Mouse (Mus musculus) retina, adult 2 months (tissue): ENCODE results near the gene Gm28539.
"Not testable (repeated sequence)": the region's sequence is repeated elsewhere in the genome, so short reads cannot be mapped to it uniquely, and the experiment has no call there.

Source experiments
- DNase-seq: peaks from one replicate; pipeline ENCODE4 v3.0.0-alpha.2; 2012; ENCODE audit warnings: low read depth, low spot score

Gene Gm28539

DNA sequence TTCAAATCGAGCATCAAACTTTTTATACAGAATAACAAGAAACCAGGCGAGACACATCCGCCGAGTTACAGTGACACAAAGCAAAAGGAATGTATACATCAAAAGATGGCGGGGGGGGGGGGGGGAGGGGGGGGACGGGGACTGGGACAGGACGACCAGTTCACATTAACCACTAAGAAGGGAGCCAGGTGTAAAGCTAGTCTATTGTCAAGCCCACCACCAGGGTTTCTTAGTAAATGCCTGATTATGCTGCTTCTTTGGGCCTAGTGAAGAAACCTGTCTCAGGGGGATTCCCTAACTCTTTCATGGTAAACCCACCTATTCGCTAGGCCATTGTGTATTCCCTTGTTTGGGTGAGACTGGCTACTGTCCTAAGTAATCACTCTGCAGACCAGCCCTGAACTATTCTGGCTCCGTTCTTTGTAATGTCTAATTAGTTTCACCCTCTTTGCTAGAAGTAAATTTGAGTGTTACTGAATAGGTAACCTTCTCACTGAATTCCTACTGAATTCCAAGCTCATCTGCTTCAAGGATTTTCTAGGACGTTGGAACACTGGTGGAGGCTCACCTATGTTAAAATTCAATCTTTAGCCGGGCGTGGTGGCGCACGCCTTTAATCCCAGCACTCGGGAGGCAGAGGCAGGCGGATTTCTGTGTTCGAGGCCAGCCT, 13.3 kb downstream of the Gm28539 start:
- DNase-seq: not testable (repeated sequence)

DNA sequence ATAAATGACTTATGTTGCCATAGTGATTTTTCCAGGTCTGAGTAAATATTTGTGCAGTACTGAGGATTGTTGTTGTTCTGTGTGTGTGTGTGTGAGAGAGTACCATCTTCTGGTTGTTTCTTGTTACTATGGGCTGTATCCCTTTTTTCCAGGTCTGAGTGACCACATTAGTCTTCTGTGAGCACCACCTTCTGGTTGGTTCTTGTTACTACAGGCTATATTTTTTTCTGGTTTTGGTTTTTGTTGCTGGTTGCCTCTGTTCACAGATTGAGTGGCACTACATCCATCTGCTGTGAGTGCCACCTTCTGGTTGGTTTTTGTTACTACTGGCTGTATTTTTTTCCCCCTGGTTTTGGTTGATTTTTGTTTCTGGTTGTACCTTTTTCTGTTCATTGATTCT, 22.2 kb downstream of the Gm28539 start:
- no peak for DNase-seq

- no peak for DNase-seq
Observed at GRCm38 (mm10) chr16:18860186-18860585, 23.8 kb downstream of the Gm28539 start.

DNA sequence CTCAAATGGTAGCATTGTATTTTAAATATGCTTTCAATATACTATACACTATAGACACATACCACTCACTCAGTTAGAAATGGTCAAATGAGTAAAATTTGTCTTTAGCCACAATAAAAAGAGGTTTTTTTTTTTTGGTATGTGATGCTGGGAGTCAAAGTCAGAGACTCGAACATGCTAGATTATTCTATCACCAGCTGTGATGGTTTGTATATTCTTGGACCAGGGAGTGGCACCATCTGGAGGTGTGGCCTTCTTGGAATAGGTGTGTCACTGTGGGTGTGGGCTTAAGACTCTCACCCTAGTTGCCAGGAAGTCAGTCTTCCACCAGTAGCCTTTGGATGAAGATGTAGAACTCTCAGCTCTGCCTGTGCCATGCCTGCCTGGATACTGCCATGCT, 34.1 kb downstream of the Gm28539 start:
- not testable (repeated sequence) for DNase-seq

DNA sequence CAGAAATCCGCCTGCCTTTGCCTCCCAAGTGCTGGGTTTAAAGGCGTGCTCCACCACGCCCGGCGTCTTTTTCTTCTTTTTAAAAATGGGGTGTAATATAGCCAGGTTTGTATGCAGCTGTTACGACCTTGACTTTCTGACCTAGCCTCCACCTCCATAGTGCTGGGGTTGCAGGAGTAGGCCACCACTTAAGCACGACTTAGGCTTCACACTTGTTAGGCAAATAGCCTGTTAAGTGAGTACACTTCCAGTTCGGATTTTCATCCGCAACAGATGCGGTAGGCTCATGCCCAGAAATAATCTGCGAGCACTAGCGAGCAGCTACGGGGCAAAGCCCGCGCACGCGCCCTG, 39.7 kb downstream of the Gm28539 start:
- no peak for DNase-seq

DNA sequence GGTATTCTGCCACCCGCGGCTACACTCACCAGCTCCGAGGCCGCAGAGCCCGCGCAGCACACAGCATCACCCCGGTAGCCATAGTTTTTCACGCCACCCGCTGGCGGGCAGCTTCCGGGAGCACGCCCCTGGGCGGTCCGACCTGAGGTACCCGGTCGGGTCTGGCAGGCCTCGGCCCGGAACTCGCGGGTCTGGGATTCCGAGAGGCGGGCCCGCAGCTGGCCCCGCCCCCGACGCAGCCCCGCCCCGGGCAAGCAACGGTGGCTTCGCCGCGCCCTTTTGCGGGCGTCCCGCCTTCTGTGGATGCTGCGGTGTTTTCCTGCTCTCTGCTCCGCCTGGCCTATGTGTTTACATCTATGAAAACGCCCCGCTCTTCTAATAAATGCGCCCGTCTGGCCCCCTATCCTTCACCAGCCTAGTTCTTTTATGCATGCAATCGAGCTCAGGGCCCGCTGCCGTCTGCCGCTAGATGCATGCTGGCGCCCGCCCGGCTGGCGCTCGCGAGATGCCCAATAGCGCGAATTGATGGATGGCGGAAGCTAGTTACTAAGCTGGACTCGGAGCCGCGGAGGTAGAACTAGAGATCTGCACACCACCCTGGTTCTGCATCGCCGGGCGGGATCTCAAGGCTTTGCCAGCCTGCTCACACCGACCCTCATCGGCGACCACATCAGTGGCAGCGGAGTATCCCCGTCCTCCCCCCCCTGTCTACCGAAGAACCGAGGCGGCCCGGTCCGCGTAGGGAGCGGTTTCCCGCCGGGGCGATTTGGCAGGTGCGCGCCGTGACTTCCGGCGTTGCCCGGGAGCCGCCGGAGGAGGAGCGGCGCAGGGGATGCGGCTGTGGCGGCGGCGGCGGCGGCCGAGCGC, 40.3 kb downstream of the Gm28539 start, which contains the start of the genes Mrpl40 and Hira:
Gene Mrpl40, minus strand, starts transcription at position 421 of the 867 bp plus-strand sequence.
Gene Hira, plus strand, starts transcription at position 596 of the 867 bp plus-strand sequence.
- peak; percentile 77 for DNase-seq

- DNase-seq: no peak
Observed at GRCm38 (mm10) chr16:18877386-18878090, 41.2 kb downstream of the Gm28539 start.

- no peak for DNase-seq
Observed at GRCm38 (mm10) chr16:18878091-18878720, 41.8 kb downstream of the Gm28539 start.

GRCm38 (mm10) chr16:18884044-18884443, 47.7 kb downstream of the Gm28539 start:
- DNase-seq: no peak

GRCm38 (mm10) chr16:18893840-18894372, 57.5 kb downstream of the Gm28539 start:
- no peak for DNase-seq

- DNase-seq: no peak
Observed at GRCm38 (mm10) chr16:18895249-18895648, 58.9 kb downstream of the Gm28539 start.

DNA sequence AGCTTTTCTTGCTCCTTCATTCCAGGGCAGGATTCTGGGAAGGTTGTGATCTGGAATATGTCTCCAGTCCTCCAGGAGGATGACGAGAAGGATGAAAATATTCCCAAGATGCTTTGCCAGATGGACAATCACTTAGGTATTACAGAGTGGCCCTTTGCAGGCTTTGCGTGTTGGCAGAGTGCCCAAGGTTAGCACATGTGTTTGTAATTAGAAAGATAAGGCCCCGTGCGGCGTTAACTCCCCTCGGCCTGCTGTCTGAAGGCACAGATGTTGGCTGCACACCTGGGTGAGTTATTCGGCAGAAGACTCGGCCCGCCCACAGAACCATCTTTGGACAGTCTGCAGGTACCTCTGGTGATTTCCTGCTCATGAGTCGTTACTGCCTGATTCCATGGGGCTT, 60.0 kb downstream of the Gm28539 start:
- DNase-seq: no peak

GRCm38 (mm10) chr16:18905648-18906047, 69.3 kb downstream of the Gm28539 start:
- no peak for DNase-seq

DNA sequence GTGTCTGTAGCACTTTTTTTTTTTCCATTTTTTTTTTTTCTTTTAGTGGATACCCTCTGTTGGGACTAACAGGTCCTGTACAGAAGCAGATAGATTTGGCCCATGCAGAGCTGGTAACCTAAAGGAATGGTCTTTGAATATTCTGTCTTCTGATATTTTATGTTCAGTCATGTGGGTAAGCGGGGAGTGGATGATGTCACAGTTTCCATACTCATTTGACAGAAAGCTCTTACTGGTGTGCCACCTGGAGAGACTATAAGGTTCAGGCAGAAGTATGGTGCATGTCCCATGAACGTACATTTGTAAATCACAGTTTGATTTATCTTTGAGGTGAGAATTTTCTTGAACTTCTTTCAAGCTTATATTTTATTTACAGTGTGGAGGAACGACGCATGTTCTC, 79.7 kb downstream of the Gm28539 start:
- no peak for DNase-seq

GRCm38 (mm10) chr16:18921771-18922170, 85.4 kb downstream of the Gm28539 start:
- no peak for DNase-seq

DNA sequence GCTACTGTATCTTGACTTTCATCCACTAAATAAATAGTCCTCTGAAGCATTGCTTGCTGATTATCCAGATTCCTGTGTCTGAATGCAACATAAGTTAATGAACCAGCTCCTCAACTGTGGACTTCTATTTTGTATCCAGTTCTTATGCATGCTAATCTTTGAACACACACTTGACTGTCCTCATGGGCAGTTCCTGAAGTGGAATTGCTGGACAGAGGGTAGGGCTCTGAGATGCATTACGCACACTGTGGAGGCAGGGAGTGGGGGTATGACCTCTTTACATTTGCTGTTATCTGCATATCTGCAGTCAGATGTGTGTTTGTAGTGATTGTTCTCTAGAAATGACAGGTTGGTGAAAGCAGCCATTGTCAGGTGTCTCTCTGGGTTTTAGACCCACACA, 91.6 kb downstream of the Gm28539 start:
- no peak for DNase-seq

DNA sequence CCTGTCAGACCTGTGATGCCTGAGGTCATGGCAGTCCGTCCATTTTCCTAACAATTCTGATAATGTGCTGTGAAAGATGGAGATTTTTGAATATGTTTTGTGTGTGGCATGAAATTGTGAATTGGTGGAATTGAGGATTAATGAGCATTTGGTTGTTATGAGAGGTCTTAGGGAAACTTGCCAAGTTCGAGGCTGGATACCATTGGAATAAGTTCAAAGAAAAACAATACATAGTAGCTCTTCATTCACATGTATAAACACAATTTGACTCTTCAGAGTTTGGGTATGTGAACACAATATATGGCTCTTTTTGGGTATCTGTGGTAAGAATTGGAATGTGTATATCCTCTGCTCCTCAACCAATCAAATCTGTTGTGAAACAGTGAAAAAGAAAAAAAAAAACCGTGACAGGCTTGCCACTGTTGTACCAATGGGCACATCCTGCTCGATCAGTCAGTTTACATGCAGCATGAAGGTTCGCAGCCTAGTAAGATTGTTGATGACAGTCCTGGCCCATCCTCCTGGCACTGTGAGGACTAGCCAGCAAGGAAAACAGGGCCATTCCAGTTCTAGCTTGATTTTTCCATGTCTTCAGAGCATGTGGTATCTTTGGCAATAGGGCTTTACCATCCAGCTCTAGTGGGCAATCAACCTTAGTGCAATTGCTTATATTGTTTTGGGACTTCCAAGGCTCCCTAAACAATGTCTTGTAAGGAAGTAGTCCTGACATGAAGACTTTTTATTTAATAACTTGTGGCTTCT, 102.1 kb downstream of the Gm28539 start:
- DNase-seq: no peak

DNA sequence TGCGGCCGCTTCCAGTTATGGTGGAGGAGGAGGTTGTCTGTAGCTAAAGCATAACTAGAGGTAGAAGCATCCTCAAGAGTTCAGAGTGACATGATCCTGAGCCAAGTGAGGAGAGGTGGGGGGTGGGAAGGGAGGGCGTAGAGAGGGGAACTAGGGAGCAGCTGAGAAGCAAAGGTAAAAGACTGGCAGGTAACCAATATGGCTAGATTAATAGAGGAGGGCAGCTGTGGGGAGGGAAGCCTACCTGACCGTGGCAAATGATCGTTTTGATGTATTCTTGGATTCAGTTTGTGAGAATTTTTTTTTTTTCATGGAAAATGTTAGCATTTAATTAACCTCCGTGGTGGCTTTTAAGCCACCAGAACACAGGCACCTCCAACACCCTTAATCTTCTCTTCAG, 107.5 kb downstream of the Gm28539 start:
- DNase-seq: no peak

- DNase-seq: no peak
Observed at GRCm38 (mm10) chr16:18948941-18949340, 112.6 kb downstream of the Gm28539 start.

DNA sequence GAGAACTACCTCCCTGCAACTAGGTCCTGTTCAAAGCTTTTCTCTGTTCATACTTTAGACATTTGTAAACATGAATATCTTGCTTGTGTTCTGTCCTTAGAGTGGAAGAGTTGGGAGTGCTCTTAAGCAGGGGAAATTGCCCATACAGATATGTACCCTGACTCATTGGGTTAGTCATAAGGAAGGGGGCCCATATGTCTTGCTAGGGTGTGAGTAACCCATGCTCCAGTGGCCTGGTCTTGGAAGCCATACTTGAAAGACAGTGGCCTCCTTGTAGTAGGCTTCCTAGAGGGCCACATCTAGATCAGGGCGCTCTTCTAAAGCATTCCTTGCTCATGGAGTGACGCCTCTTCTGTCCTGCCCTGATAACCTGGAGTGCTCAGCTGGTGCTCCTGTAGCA, 114.0 kb downstream of the Gm28539 start:
- no peak for DNase-seq

GRCm38 (mm10) chr16:18952813-18953212, 116.4 kb downstream of the Gm28539 start:
- no peak for DNase-seq
